Mouse (Mus musculus) forebrain, embryonic 11.5 days (tissue): ENCODE data around the gene Pold1. TPM values are rescaled to one million over a fixed set of nuclear protein-coding genes. Genes with fewer than 3 reads are reported as not detected.

Experiments used
- ATAC-seq: fragments of 200-750 bp; cut with Nextera tagmentation; replicated peaks from 2 replicates; pipeline ENCODE4 v1.8.0; 2017; ENCODE audit warnings: moderate TSS enrichment; ENCODE audit not compliant: low FRiP score
- DNase-seq: peaks from one replicate; pipeline ENCODE4 v3.0.0-alpha.2; 2017; ENCODE audit warnings: low spot score
- H3K27ac ChIP-seq: fragments of 300-500 bp; sonication (generic); 2 replicates; pipeline ENCODE4 v1.5.1; 2014; ENCODE audit warnings: low read depth, low read length
- H3K27me3 ChIP-seq: fragments of 300-500 bp; sonication (generic); 2 replicates; pipeline ENCODE4 v1.6.1; 2014; ENCODE audit warnings: mild to moderate bottlenecking, low read length, mixed read lengths; ENCODE audit not compliant: control insufficient read depth, insufficient read depth
- H3K36me3 ChIP-seq: fragments of 300-500 bp; sonication (generic); 2 replicates; pipeline ENCODE4 v1.6.1; 2014; ENCODE audit warnings: mild to moderate bottlenecking, low read length, moderate library complexity, mixed read lengths; ENCODE audit not compliant: control insufficient read depth, insufficient read depth
- H3K4me1 ChIP-seq: fragments of 300-500 bp; sonication (generic); replicated peaks from 2 replicates; pipeline ENCODE4 v1.6.1; 2014; ENCODE audit warnings: low read length, mixed read lengths; ENCODE audit not compliant: control insufficient read depth, insufficient read depth
- H3K4me2 ChIP-seq: fragments of 300-500 bp; sonication (generic); 2 replicates; pipeline ENCODE4 v1.6.1; 2014; ENCODE audit warnings: low read depth, mild to moderate bottlenecking, low read length, moderate library complexity, mixed read lengths; ENCODE audit not compliant: severe bottlenecking
- H3K4me3 ChIP-seq: fragments of 300-500 bp; sonication (generic); 2 replicates; pipeline ENCODE4 v1.5.1; 2014; ENCODE audit warnings: low read depth, low read length
- H3K9ac ChIP-seq: fragments of 300-500 bp; sonication (generic); 2 replicates; pipeline ENCODE4 v1.6.1; 2014; ENCODE audit warnings: low read length
- H3K9me3 ChIP-seq: fragments of 300-500 bp; sonication (generic); 2 replicates; pipeline ENCODE4 v1.6.1; 2016; ENCODE audit warnings: low read length, mixed read lengths; ENCODE audit not compliant: control insufficient read depth
- WGBS: fragments of 180-500 bp; shearing (Covaris S2); extraction: QIAGEN DNeasy Blood & Tissue Kit; methylation state at CpG from one replicate; pipeline ENCODE4 v1.1.7; 2014; 5-methylcytosine and 5-hydroxymethylcytosine counted together
- polyA plus RNA-seq: library from polyadenylated mRNA; unstranded; fragments of >200 nt; fragmentation: Nextera tagmentation; extraction: Ambion mirVana; gene quantifications from 2 replicates; pipeline ENCODE4 v1.2.1, GENCODE M21; 2014

Pold1 gene
- polyA plus RNA-seq, 1 experiment from 2014 or later = 133 TPM

GRCm38 (mm10) chr7:44593051-44593450 is 44.4 kb upstream of the Pold1 start:
- WGBS = 3% methylated on average over 15 of the region's 15 CpGs
- H3K9ac ChIP-seq = no peak overlapping the region
- H3K4me2 ChIP-seq = peak overlapping the region; percentile 44; the same call in 1 of the 2 replicates
- no peak overlapping the region for H3K4me3 ChIP-seq
- H3K9me3 ChIP-seq = no peaks in the 10 kb centered on the region
- H3K4me1 ChIP-seq = peaks cover 30% of the 10 kb centered on the region; the same call in 1 of the 2 replicates
- H3K27ac ChIP-seq = no peak overlapping the region
- H3K27me3 ChIP-seq = peaks cover 26% of the 10 kb centered on the region
- no peak for DNase-seq
- no peaks in the 10 kb centered on the region for H3K36me3 ChIP-seq
- ATAC-seq = no peak

DNA sequence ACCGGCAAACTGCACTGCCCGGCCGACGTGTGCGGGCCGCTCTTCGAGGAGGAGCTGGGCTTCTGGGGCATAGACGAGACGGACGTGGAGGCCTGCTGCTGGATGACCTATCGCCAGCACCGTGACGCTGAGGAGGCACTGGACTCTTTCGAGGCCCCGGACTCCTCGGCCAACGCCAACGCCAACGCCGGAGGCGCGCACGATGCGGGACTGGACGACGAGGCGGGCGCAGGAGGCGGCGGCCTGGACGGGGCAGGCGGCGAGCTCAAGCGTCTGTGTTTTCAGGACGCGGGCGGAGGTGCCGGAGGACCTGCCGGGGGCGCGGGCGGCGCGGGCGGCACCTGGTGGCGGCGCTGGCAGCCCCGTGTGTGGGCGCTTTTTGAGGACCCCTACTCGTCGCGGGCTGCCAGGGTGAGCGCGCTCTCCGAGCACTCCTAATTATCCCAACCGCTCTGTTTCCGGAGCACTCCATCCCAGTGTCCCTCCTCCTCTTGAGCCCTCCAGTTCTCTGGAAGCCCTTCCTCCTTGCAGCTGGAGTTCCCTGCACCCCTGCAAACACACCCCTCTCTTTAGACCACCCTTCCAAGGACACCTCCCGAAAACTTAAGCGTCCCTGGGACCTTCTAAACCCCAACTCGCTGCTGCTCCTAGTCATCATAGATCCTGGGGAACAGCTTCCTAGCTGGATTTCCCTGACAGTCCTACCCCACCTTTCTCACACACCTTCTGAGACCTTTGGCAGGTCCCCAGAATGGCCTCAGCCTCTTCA is 42.9 kb upstream of the Pold1 start:
- Histone ChIP-seq H3K4me3 (peak overlapping the region; percentile 58), H3K4me2 (peak overlapping the region; percentile 99), H3K9ac (peak overlapping the region; percentile 59), H3K9me3 (no peaks in the 10 kb centered on the region), H3K36me3 (no peaks in the 10 kb centered on the region), H3K4me1 (peaks cover 32% of the 10 kb centered on the region; the same call in 1 of the 2 replicates), H3K27me3 (peaks cover 37% of the 10 kb centered on the region), H3K27ac (no peak overlapping the region)
- WGBS = under 1% methylated on average over 60 of the region's 60 CpGs
- DNase-seq (peak; percentile 72), ATAC-seq (no peak; the same call in 1 of the 2 replicates)

DNA sequence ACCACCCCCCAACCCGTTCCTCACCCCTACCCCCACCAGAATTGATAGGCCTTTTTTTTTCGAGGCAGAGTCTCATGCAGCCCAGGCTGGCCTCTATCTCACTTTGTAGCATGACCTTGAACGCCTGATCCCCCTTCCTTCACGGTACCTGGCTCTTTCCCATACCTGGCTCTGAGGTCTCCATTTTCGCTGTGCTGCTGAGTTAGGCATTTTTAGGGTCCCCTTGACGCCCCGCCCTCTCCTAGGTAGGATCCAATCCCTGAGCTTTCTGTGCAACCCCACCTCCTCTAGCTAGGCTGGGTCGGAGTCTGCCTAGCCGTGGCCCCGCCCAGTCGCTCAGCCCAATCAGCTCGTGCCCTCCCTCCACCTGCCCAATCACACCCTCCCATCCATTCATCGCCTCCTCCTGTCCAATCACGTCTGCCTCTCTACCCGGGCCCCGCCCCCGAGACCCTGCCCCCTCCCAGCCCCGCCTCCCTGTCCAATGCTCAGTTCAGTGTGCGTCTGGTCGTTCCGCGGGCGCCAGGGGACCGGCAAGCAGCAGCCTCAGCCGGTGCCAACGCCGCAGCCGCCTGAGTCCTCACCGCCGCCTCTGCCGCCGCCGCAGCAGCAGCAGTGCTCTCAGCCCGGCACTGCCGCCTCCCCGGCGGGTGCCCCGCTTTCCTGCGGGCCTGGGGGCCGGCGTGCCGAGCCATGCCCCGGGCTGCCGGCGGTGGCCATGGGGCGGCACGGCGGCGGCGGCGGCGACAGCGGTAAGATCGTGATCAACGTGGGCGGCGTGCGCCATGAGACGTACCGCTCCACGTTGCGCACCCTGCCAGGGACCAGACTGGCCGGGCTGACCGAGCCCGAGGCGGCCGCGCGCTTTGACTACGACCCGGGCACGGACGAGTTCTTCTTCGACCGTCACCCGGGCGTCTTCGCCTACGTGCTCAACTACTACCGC is 42.0 kb upstream of the Pold1 start, which contains the start of gene Kcnc3:
Gene Kcnc3 (plus strand): TSS at position 263 of the 946 bp plus-strand sequence.
- H3K9ac ChIP-seq = peak within 1 kb of the TSS; percentile 59
- peaks cover 37% of the 10 kb centered on the region for H3K27me3 ChIP-seq
- H3K4me3 ChIP-seq = peak within 1 kb of the TSS; percentile 58
- H3K4me1 ChIP-seq = peaks cover 32% of the 10 kb centered on the region; the same call in 1 of the 2 replicates
- peak; percentile 91 for ATAC-seq
- peak; percentile 98 for DNase-seq
- H3K27ac ChIP-seq = no peak within 1 kb of the TSS
- H3K36me3 ChIP-seq = no peaks in the 10 kb centered on the region
- peak within 1 kb of the TSS; percentile 99 for H3K4me2 ChIP-seq
- no peaks in the 10 kb centered on the region for H3K9me3 ChIP-seq
- WGBS = under 1% methylated on average over 80 of the region's 80 CpGs

DNA sequence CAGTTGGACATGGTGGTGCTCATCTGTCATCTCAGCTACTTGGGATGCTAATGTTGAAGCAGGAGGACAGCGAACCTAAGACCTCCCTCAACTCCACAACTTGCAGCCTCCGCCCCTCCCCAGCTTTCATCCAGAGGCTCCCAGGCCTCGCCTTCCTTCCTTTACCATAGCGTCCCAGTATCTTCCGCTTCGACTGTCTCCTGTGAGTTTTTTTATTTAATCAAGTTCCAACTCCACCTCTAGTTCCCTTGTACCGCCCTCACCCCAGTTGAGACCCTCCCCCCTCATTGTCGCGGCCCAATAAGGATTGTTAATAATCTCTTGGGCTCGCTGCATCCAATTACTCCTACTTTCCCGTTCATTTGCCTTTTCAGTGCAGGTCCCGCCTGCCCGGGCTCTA is 41.3 kb upstream of the Pold1 start:
- ATAC-seq (no peak), DNase-seq (no peak)
- Histone ChIP-seq H3K27me3 (peaks cover 37% of the 10 kb centered on the region), H3K4me2 (peak overlapping the region; percentile 99), H3K9ac (no peak overlapping the region), H3K9me3 (no peaks in the 10 kb centered on the region), H3K4me3 (peak overlapping the region; percentile 58; the same call in 1 of the 2 replicates), H3K36me3 (no peaks in the 10 kb centered on the region), H3K4me1 (peaks cover 32% of the 10 kb centered on the region; the same call in 1 of the 2 replicates), H3K27ac (no peak overlapping the region)
- under 1% methylated on average over 13 of the region's 13 CpGs for WGBS

- Histone ChIP-seq H3K4me1 (peaks cover 32% of the 10 kb centered on the region; the same call in 1 of the 2 replicates), H3K4me2 (peak overlapping the region; percentile 99), H3K27ac (no peak overlapping the region), H3K9me3 (no peaks in the 10 kb centered on the region), H3K27me3 (peaks cover 37% of the 10 kb centered on the region), H3K36me3 (no peaks in the 10 kb centered on the region), H3K4me3 (peak overlapping the region; percentile 32), H3K9ac (peak overlapping the region; percentile 43)
- peak; percentile 90 for DNase-seq
- ATAC-seq = peak; percentile 31
- WGBS = under 1% methylated on average over 33 of the region's 33 CpGs
These were observed 40.5 kb upstream of the Pold1 start for GRCm38 (mm10) chr7:44589149-44589548.

DNA sequence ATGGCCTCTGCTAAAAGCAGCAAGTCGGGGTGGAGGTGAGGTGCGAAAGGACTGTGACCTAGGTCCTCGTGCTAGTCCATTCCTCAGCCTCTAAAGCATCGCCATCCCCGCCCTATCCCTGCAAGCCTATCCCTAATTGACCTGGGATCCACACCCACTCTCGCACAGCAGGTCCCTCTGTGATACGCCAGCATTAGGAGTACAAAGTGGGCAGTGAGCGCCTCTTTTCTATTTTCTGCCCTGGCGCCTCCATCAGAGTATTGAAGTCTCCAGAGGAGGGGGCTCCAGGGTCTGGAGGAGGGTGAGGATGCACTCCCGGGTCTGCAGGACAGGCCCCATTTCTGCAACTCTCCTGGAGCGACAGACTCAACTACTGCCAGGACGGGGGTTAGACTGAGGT is 39.7 kb upstream of the Pold1 start:
- H3K27ac ChIP-seq = no peak overlapping the region
- no peak for DNase-seq
- H3K27me3 ChIP-seq = peaks cover 34% of the 10 kb centered on the region
- H3K4me3 ChIP-seq = peak overlapping the region; percentile 32
- 12% methylated on average over 12 of the region's 12 CpGs for WGBS
- no peaks in the 10 kb centered on the region for H3K9me3 ChIP-seq
- H3K9ac ChIP-seq = peak overlapping the region; percentile 43; the same call in 1 of the 2 replicates
- peaks cover 28% of the 10 kb centered on the region; the same call in 1 of the 2 replicates for H3K4me1 ChIP-seq
- H3K36me3 ChIP-seq = no peaks in the 10 kb centered on the region
- ATAC-seq = no peak
- peak overlapping the region; percentile 99 for H3K4me2 ChIP-seq

DNA sequence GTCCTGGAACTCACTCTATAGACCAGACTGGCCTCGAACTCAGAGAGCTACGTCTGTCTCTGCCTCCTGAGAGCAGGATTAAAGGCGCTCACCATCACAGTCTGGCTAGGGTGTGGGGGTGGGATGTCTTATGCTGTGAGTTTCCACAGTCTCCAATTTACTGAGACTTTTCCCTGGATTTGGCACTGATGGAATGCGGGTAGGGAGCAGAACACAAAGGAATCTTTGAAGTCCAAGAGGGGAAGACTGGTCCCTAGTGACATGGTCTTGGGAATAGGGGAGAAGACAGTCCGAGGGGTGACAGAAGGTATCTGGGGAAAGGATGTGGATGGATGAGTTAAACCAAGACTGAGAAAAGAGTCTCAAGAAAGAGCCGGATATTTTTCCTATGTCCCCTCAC is 39.0 kb upstream of the Pold1 start:
- ATAC-seq (no peak), DNase-seq (no peak)
- peak overlapping the region; percentile 34; the same call in 1 of the 2 replicates for H3K4me3 ChIP-seq
- H3K27me3 ChIP-seq = peaks cover 27% of the 10 kb centered on the region
- no peaks in the 10 kb centered on the region for H3K36me3 ChIP-seq
- H3K9ac ChIP-seq = peak overlapping the region; percentile 43; the same call in 1 of the 2 replicates
- no peak overlapping the region for H3K27ac ChIP-seq
- WGBS = 35% methylated on average over 6 of the region's 6 CpGs
- no peaks in the 10 kb centered on the region for H3K9me3 ChIP-seq
- H3K4me1 ChIP-seq = peaks cover 26% of the 10 kb centered on the region; the same call in 1 of the 2 replicates
- peak overlapping the region; percentile 57 for H3K4me2 ChIP-seq

DNA sequence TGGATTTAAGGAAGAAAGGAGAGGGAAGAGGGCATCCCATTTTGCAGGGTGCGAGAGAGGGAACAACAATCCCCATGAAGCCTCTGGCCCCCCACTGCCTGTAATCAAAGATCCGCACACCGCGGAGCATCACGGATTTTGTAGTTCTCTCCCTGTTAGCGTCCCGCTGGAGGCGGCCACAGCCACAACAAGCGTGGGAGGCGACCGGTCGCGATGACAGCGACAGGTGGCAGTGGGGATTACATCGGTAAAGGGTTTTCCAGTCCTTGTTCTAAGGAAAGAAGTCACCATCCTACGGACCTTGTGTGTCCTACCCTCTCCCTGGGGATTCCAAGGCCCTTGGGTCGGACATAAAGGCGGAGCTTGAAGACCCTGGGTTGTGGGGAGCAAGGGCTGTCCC is 38.3 kb upstream of the Pold1 start:
- ATAC-seq = peak; percentile 19; the same call in 1 of the 2 replicates
- Histone ChIP-seq H3K9ac (peak overlapping the region; percentile 43; the same call in 1 of the 2 replicates), H3K4me1 (peaks cover 20% of the 10 kb centered on the region; the same call in 1 of the 2 replicates), H3K36me3 (no peaks in the 10 kb centered on the region), H3K27me3 (peaks cover 20% of the 10 kb centered on the region), H3K27ac (no peak overlapping the region), H3K4me2 (peak overlapping the region; percentile 57), H3K9me3 (no peaks in the 10 kb centered on the region), H3K4me3 (peak overlapping the region; percentile 34)
- DNase-seq = peak; percentile 86
- 1% methylated on average over 18 of the region's 18 CpGs for WGBS
